ENCODE assay signal across 8 mouse cellular contexts in genomic region chrX:52611541-52611940, GRCm38 (mm10). TPM values are rescaled to one million over a fixed set of nuclear protein-coding genes. Genes with fewer than 3 reads are reported as not detected.
DNase-seq lines count a peak whose midpoint lies in the region; ATAC-seq and TF ChIP-seq lines count a peak whose summit lies in the region.

No protein-coding gene starts in this region.

- 0 out of 2 replicates have a peak overlapping the region, but pooled peaks have one; percentile 84 for H3K27ac ChIP-seq in heart, embryonic 15.5 days
- H3K27ac ChIP-seq in embryonic facial prominence, embryonic 11.5 days (replicated peaks; ENCODE audit: low read depth, low read length), result no peak overlapping the region
- H3K27ac ChIP-seq in hindbrain, embryonic 13.5 days, result no peak overlapping the region
- no peak overlapping the region for H3K27ac ChIP-seq in liver, postnatal 0 days (ENCODE audit: low read depth)

- peak overlapping the region; percentile 80 for H3K4me2 ChIP-seq in heart, embryonic 15.5 days
- H3K4me2 ChIP-seq in embryonic facial prominence, embryonic 11.5 days (ENCODE audit: low read depth, low read length), result peak overlapping the region; percentile 44
- H3K4me2 ChIP-seq in hindbrain, embryonic 13.5 days, result peak overlapping the region; percentile 77
- H3K4me2 ChIP-seq in liver, postnatal 0 days (ENCODE audit: low read depth, low read length), result peak overlapping the region; percentile 66

- no peaks in the 10 kb centered on the region for H3K36me3 ChIP-seq in heart, embryonic 15.5 days
- H3K36me3 ChIP-seq in embryonic facial prominence, embryonic 11.5 days (replicated peaks; ENCODE audit: control insufficient read depth, insufficient read depth, low read depth, low read length), result no peaks in the 10 kb centered on the region
- no peaks in the 10 kb centered on the region for H3K36me3 ChIP-seq in hindbrain, embryonic 13.5 days
- H3K36me3 ChIP-seq in liver, postnatal 0 days (replicated peaks; ENCODE audit: insufficient read depth, low read length), result no peaks in the 10 kb centered on the region

- DNase-seq in heart, adult 9 months (ENCODE audit: low spot score in 2 of 2), result no peak
- DNase-seq in embryonic facial prominence, embryonic 11.5 days (ENCODE audit: low spot score), result no peak
- DNase-seq in liver, postnatal 0 days, result no peak
- no peak for DNase-seq in embryo, embryonic 10.5 days (ENCODE audit: low spot score)
- no peak for DNase-seq in spleen, adult 12 weeks (ENCODE audit: low spot score)
- no peak for DNase-seq in urinary bladder, adult 18-20 months (ENCODE audit: low spot score in 2 of 2)

- H3K9me3 ChIP-seq in heart, embryonic 15.5 days (replicated peaks), result no peaks in the 10 kb centered on the region
- no peaks in the 10 kb centered on the region for H3K9me3 ChIP-seq in embryonic facial prominence, embryonic 11.5 days (replicated peaks; ENCODE audit: control insufficient read depth, low read length)
- H3K9me3 ChIP-seq in hindbrain, embryonic 13.5 days, result no peaks in the 10 kb centered on the region
- no peaks in the 10 kb centered on the region for H3K9me3 ChIP-seq in liver, postnatal 0 days (ENCODE audit: low read length)

- no peak for TF ChIP-seq CTCF in liver, postnatal 0 days (IDR thresholded peaks at IDR 0.05; ENCODE audit: low read depth)

- WGBS in heart, embryonic 15.5 days, result 18% methylated on average over 6 of the region's 6 CpGs
- 28% methylated on average over 2 of the region's 6 CpGs for WGBS in embryonic facial prominence, embryonic 11.5 days
- WGBS in hindbrain, embryonic 13.5 days, result 51% methylated on average over 5 of the region's 6 CpGs
- WGBS in liver, postnatal 0 days (ENCODE audit: insufficient replicate concordance), result 59% methylated on average over 5 of the region's 6 CpGs

- TF ChIP-seq EP300 in liver, postnatal 0 days (IDR thresholded peaks at IDR 0.05; ENCODE audit: low read depth), result no peak

- H3K4me1 ChIP-seq in heart, embryonic 15.5 days (replicated peaks), result no peaks in the 10 kb centered on the region; the same call in 1 of the 2 replicates
- no peaks in the 10 kb centered on the region for H3K4me1 ChIP-seq in embryonic facial prominence, embryonic 11.5 days (ENCODE audit: control insufficient read depth, insufficient read depth, low read length)
- peaks cover 15% of the 10 kb centered on the region; the same call in 1 of the 2 replicates for H3K4me1 ChIP-seq in hindbrain, embryonic 13.5 days (replicated peaks)
- H3K4me1 ChIP-seq in liver, postnatal 0 days (ENCODE audit: insufficient read depth), result no peaks in the 10 kb centered on the region

- H3K4me3 ChIP-seq in heart, embryonic 15.5 days, result peak overlapping the region; percentile 62
- peak overlapping the region; percentile 55 for H3K4me3 ChIP-seq in embryonic facial prominence, embryonic 11.5 days (ENCODE audit: low read depth, low read length)
- H3K4me3 ChIP-seq in hindbrain, embryonic 13.5 days, result peak overlapping the region; percentile 48
- peak overlapping the region; percentile 39; the same call in 1 of the 2 replicates for H3K4me3 ChIP-seq in liver, postnatal 0 days (ENCODE audit: low read depth, low read length)

- no peak overlapping the region for H3K9ac ChIP-seq in heart, embryonic 15.5 days
- H3K9ac ChIP-seq in embryonic facial prominence, embryonic 11.5 days (replicated peaks; ENCODE audit: low read length), result peak overlapping the region; percentile 81
- H3K9ac ChIP-seq in hindbrain, embryonic 13.5 days, result no peak overlapping the region
- no peak overlapping the region for H3K9ac ChIP-seq in liver, postnatal 0 days (replicated peaks)

- no peak for ATAC-seq in heart, embryonic 15.5 days (replicated peaks; ENCODE audit: insufficient number of reproducible peaks, insufficient read depth, low FRiP score, low read depth)
- no peak for ATAC-seq in embryonic facial prominence, embryonic 11.5 days (replicated peaks; ENCODE audit: insufficient number of reproducible peaks, low FRiP score, low TSS enrichment, low read depth)
- no peak for ATAC-seq in hindbrain, embryonic 13.5 days (ENCODE audit: low FRiP score)
- ATAC-seq in liver, postnatal 0 days, result no peak

- H3K27me3 ChIP-seq in heart, embryonic 15.5 days, result no peaks in the 10 kb centered on the region
- H3K27me3 ChIP-seq in embryonic facial prominence, embryonic 11.5 days (ENCODE audit: control insufficient read depth, insufficient read depth, low read length), result no peaks in the 10 kb centered on the region
- H3K27me3 ChIP-seq in hindbrain, embryonic 13.5 days, result peaks cover 17% of the 10 kb centered on the region; the same call in 1 of the 2 replicates
- peaks cover 20% of the 10 kb centered on the region; the same call in 1 of the 2 replicates for H3K27me3 ChIP-seq in liver, postnatal 0 days (ENCODE audit: insufficient read depth, low read length)

RNA-seq across cellular contexts. Expression of gene Gpc3, which starts 2.2 kb away (rescaled TPM):
- 437 and 447 TPM in 2 replicates for polyA plus RNA-seq in heart, embryonic 15.5 days (2015; fragmentation: Nextera tagmentation; extraction: Ambion mirVana)
- 891 and 944 TPM in 2 replicates for polyA plus RNA-seq in embryonic facial prominence, embryonic 11.5 days (2014; fragmentation: Nextera tagmentation; extraction: Ambion mirVana)
- 109 and 110 TPM in 2 replicates for polyA plus RNA-seq in hindbrain, embryonic 13.5 days (2015; fragmentation: Nextera tagmentation; extraction: Ambion mirVana)
- 459 and 478 TPM in 2 replicates for polyA plus RNA-seq in liver, postnatal 0 days (2015; fragmentation: Nextera tagmentation; extraction: Ambion mirVana)
